Mouse (Mus musculus) forebrain, embryonic 12.5 days (tissue): ENCODE results near the gene Sema4a. TPM values are rescaled to one million over a fixed set of nuclear protein-coding genes. Genes with fewer than 3 reads are reported as not detected.

Experiments used
- ATAC-seq: fragments of 200-750 bp; cut with Nextera tagmentation; 2 replicates; pipeline ENCODE4 v1.8.0; 2017; ENCODE audit warnings: moderate TSS enrichment; ENCODE audit not compliant: low FRiP score
- H3K27ac ChIP-seq: fragments of 300-500 bp; sonication (generic); 2 replicates; pipeline ENCODE4 v1.5.1; 2016; ENCODE audit warnings: mild to moderate bottlenecking
- H3K27me3 ChIP-seq: fragments of 300-500 bp; sonication (generic); 2 replicates; pipeline ENCODE4 v1.6.1; 2016; ENCODE audit warnings: mild to moderate bottlenecking
- H3K36me3 ChIP-seq: fragments of 300-500 bp; sonication (generic); replicated peaks from 2 replicates; pipeline ENCODE4 v1.6.1; 2016; ENCODE audit warnings: mild to moderate bottlenecking
- H3K4me1 ChIP-seq: fragments of 300-500 bp; sonication (generic); 2 replicates; pipeline ENCODE4 v1.6.1; 2016
- H3K4me2 ChIP-seq: fragments of 300-500 bp; sonication (generic); 2 replicates; pipeline ENCODE4 v1.6.1; 2016; ENCODE audit warnings: mild to moderate bottlenecking, moderate library complexity
- H3K4me3 ChIP-seq: fragments of 300-500 bp; sonication (generic); replicated peaks from 2 replicates; pipeline ENCODE4 v1.5.1; 2016; ENCODE audit warnings: mild to moderate bottlenecking
- H3K9ac ChIP-seq: fragments of 300-500 bp; sonication (generic); 2 replicates; pipeline ENCODE4 v1.6.1; 2016; ENCODE audit warnings: mild to moderate bottlenecking
- H3K9me3 ChIP-seq: fragments of 300-500 bp; sonication (generic); 2 replicates; pipeline ENCODE4 v1.6.1; 2016
- WGBS: fragments of 180-500 bp; shearing (Covaris S2); methylation state at CpG from one replicate; pipeline ENCODE4 v1.1.7; 2016; 5-methylcytosine and 5-hydroxymethylcytosine counted together
- microRNA-seq: library from miRNA; unstranded; fragments of <30 nt; microRNA quantifications from one replicate; pipeline ENCODE4, GENCODE M21; 2017
- polyA plus RNA-seq: library from polyadenylated mRNA; unstranded; fragments of >200 nt; fragmentation: Nextera tagmentation; extraction: Ambion mirVana; gene quantifications from 2 replicates; pipeline ENCODE4 v1.2.1, GENCODE M21; 2016

Sema4a gene
- polyA plus RNA-seq, 1 experiment from 2014 or later: 15.3 TPM

- Histone ChIP-seq H3K4me2 (no peak overlapping the region), H3K27me3 (no peaks in the 10 kb centered on the region), H3K9ac (no peak overlapping the region), H3K4me3 (no peak overlapping the region), H3K9me3 (no peaks in the 10 kb centered on the region), H3K36me3 (peaks cover 36% of the 10 kb centered on the region), H3K27ac (no peak overlapping the region), H3K4me1 (no peaks in the 10 kb centered on the region)
- no peak for ATAC-seq
- 93% methylated on average over 9 of the region's 9 CpGs for WGBS
These were observed 67.1 kb downstream of the Sema4a start for GRCm38 (mm10) chr3:88393776-88394375.

Small RNA genes lying within 50 kb of the gene (microRNA-seq; reads per million reads assigned to microRNA genes)
- gene Mir7011: not detected

Other genes starting within 250 kb of the Sema4a start
- gene Rhbg, start 206.5 kb downstream of the Sema4a start, polyA plus RNA-seq: 0.28 TPM in 1 of 2 replicates, not detected in the other
- gene Gm38392, start 174.0 kb downstream of the Sema4a start, polyA plus RNA-seq: 0.31 TPM in 1 of 2 replicates, not detected in the other
- gene Tsacc, start 164.2 kb downstream of the Sema4a start, polyA plus RNA-seq: 11.4 and 11.7 TPM in 2 replicates
- gene Cct3, start 164.1 kb downstream of the Sema4a start, polyA plus RNA-seq: 627 and 646 TPM in 2 replicates
- gene Glmp, start 136.2 kb downstream of the Sema4a start, polyA plus RNA-seq: 86.7 and 87.5 TPM in 2 replicates
- gene Tmem79, start 125.0 kb downstream of the Sema4a start, polyA plus RNA-seq: 1.9 and 3.3 TPM in 2 replicates
- gene Smg5, start 124.9 kb downstream of the Sema4a start, polyA plus RNA-seq: 80.0 and 81.2 TPM in 2 replicates
- gene Paqr6, start 96.6 kb downstream of the Sema4a start, polyA plus RNA-seq: 1.0 and 1.6 TPM in 2 replicates
- 0.18 TPM in 1 of 2 replicates, not detected in the other for gene Bglap3, start 88.4 kb downstream of the Sema4a start, polyA plus RNA-seq
- not detected in 2 replicates for gene Bglap2, start 82.5 kb downstream of the Sema4a start, polyA plus RNA-seq
- not detected in 2 replicates for gene Bglap, start 76.7 kb downstream of the Sema4a start, polyA plus RNA-seq
- gene Pmf1, start 50.9 kb downstream of the Sema4a start, polyA plus RNA-seq: 119 and 120 TPM in 2 replicates
- 22.7 and 24.9 TPM in 2 replicates for gene Slc25a44, start 36.0 kb downstream of the Sema4a start, polyA plus RNA-seq
- 23.2 and 25.8 TPM in 2 replicates for gene Lmna, start 48.8 kb upstream of the Sema4a start, polyA plus RNA-seq
- gene Mex3a, start 71.2 kb upstream of the Sema4a start, polyA plus RNA-seq: 51.0 and 53.2 TPM in 2 replicates
- 0.82 and 1.2 TPM in 2 replicates for gene Rab25, start 87.1 kb upstream of the Sema4a start, polyA plus RNA-seq
- gene Lamtor2, start 91.9 kb upstream of the Sema4a start, polyA plus RNA-seq: 137 and 138 TPM in 2 replicates
- gene Ubqln4, start 92.6 kb upstream of the Sema4a start, polyA plus RNA-seq: 64.1 and 64.4 TPM in 2 replicates
- gene Ssr2, start 114.7 kb upstream of the Sema4a start, polyA plus RNA-seq: 118 and 135 TPM in 2 replicates
- gene Arhgef2, start 144.8 kb upstream of the Sema4a start, polyA plus RNA-seq: 146 and 147 TPM in 2 replicates
- not detected in 2 replicates for gene Rxfp4, start 192.0 kb upstream of the Sema4a start, polyA plus RNA-seq
- gene Khdc4, start 224.6 kb upstream of the Sema4a start, polyA plus RNA-seq: 117 and 118 TPM in 2 replicates